Mouse (Mus musculus) cerebellum, postnatal 10 days (tissue): Measurements from ENCODE around the gene Vezf1.
"Not testable (repeated sequence)": the region's sequence is repeated elsewhere in the genome, so short reads cannot be mapped to it uniquely, and the experiment has no call there.

Experiments used
- DNase-seq, 2 experiments: peaks; one replicate each; pipeline ENCODE4 v3.0.0; 2021; ENCODE audit warnings: mixed read lengths in 2 of 2

Gene Vezf1

GRCm38 (mm10) chr11:88067586-88068410 lies at the start of gene Vezf1:
Gene Vezf1, plus strand, starts transcription at chr11:88068279.
- DNase-seq = peak; percentile 89

GRCm38 (mm10) chr11:88023933-88024332 lies 44.1 kb upstream of the Vezf1 start:
- DNase-seq = no peak

- DNase-seq = peak in 1 of 2 experiments; percentile 30
Measured at GRCm38 (mm10) chr11:88027391-88028035, 40.6 kb upstream of the Vezf1 start.

- peak in 1 of 2 experiments; percentile 7 for DNase-seq
Measured at GRCm38 (mm10) chr11:88028193-88028684, 39.8 kb upstream of the Vezf1 start.

- no peak for DNase-seq
Measured at GRCm38 (mm10) chr11:88030219-88030618, 37.9 kb upstream of the Vezf1 start.

- no peak for DNase-seq
Measured at GRCm38 (mm10) chr11:88030836-88031235, 37.2 kb upstream of the Vezf1 start.

GRCm38 (mm10) chr11:88031753-88032152 lies 36.3 kb upstream of the Vezf1 start:
- DNase-seq = no peak

GRCm38 (mm10) chr11:88035970-88036369 lies 32.1 kb upstream of the Vezf1 start:
- no peak for DNase-seq

GRCm38 (mm10) chr11:88036761-88037251 lies 31.3 kb upstream of the Vezf1 start:
- DNase-seq = peak; percentile 36 to 56

GRCm38 (mm10) chr11:88037386-88037785 lies 30.7 kb upstream of the Vezf1 start:
- DNase-seq = no peak

- no peak for DNase-seq
Measured at GRCm38 (mm10) chr11:88039066-88039465, 29.0 kb upstream of the Vezf1 start.

GRCm38 (mm10) chr11:88044314-88044713 lies 23.8 kb upstream of the Vezf1 start:
- DNase-seq = no peak

- not testable (repeated sequence) for DNase-seq
Measured at GRCm38 (mm10) chr11:88045159-88045558, 22.9 kb upstream of the Vezf1 start.

GRCm38 (mm10) chr11:88045878-88046277 lies 22.2 kb upstream of the Vezf1 start:
- DNase-seq = no peak

GRCm38 (mm10) chr11:88046323-88046937 lies 21.6 kb upstream of the Vezf1 start:
- DNase-seq = peak; percentile 25 to 41

GRCm38 (mm10) chr11:88046944-88047794 lies 20.9 kb upstream of the Vezf1 start, which contains the start of gene Srsf1:
Gene Srsf1, plus strand, starts transcription at chr11:88047373.
- peak; percentile 100 for DNase-seq

- peak; percentile 85 to 86 for DNase-seq
Measured at GRCm38 (mm10) chr11:88047871-88048531, 20.1 kb upstream of the Vezf1 start.

- DNase-seq = no peak
Measured at GRCm38 (mm10) chr11:88048961-88049670, 19.0 kb upstream of the Vezf1 start.

GRCm38 (mm10) chr11:88049732-88050131 lies 18.3 kb upstream of the Vezf1 start:
- DNase-seq = no peak

- DNase-seq = no peak
Measured at GRCm38 (mm10) chr11:88052638-88053037, 15.4 kb upstream of the Vezf1 start.

- DNase-seq = peak; percentile 27 to 34
Measured at GRCm38 (mm10) chr11:88053821-88054220, 14.3 kb upstream of the Vezf1 start.
